Mouse (Mus musculus): ENCODE measurements at regions not wholly inside any gene's neighbourhood (a gene's known extent, or its start where the extent isn't known, plus 50 kb on each side); places are given as distances from the start of the nearest gene placed in this dataset.

DNA sequence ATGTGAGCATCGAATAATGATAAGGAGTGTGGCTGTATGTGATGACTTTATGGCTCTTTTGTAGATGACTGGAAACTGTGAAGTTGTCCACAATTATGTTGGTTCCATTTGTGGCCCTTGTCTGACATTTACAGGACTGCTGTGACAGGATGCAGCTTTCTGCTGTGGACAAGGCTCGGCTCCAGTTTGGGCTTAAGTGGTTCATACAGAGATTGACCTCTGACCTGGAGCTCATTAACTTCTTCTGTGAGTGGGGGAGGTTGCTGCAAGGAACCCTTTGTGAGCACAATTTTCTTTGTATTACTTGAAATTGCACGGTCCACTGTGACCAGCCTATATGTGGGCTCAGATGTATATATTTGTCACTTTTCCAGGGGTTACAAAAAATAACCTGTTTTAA, 403.5 kb downstream of the Cmpk2 start:
- Histone ChIP-seq H3K27ac (no peak overlapping the region), H3K36me3 (no peaks in the 10 kb centered on the region), H3K4me1 (no peaks in the 10 kb centered on the region), H3K27me3 (no peaks in the 10 kb centered on the region), H3K9me3 (no peaks in the 10 kb centered on the region), H3K9ac (no peak overlapping the region), H3K4me3 (no peak overlapping the region), H3K4me2 (no peak overlapping the region)
- WGBS: 28% methylated on average over 3 of the region's 3 CpGs
- ATAC-seq (ENCODE audit: insufficient number of reproducible peaks, low FRiP score, low TSS enrichment, low read depth): no peak

DNA sequence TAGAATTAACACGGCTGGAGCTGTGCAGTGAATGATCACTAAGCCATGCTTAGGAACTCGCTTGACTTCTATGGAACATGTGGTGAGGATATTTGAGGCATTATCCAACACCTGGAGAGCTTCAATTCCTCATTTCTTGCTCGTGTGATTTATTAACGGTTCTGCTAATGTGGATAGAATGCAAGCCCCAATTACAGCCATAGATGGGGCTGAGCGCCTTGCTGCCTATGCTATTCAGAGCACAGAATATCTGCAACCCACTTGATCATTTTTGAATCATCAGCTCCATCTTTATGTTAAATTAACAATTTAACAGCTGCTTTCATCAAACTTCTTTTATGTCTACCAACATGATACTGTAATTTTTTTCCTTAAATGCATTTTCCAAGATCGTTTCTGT, 398.7 kb downstream of the Cmpk2 start:
- H3K9ac ChIP-seq: no peak overlapping the region
- no peak overlapping the region for H3K27ac ChIP-seq
- no peak overlapping the region for H3K4me2 ChIP-seq
- H3K36me3 ChIP-seq: no peaks in the 10 kb centered on the region
- H3K9me3 ChIP-seq: no peaks in the 10 kb centered on the region
- ATAC-seq (ENCODE audit: insufficient number of reproducible peaks, low FRiP score, low TSS enrichment, low read depth): no peak
- H3K4me1 ChIP-seq: no peaks in the 10 kb centered on the region
- 55% methylated on average over 6 of the region's 6 CpGs for WGBS
- H3K4me3 ChIP-seq: no peak overlapping the region
- no peaks in the 10 kb centered on the region for H3K27me3 ChIP-seq

DNA sequence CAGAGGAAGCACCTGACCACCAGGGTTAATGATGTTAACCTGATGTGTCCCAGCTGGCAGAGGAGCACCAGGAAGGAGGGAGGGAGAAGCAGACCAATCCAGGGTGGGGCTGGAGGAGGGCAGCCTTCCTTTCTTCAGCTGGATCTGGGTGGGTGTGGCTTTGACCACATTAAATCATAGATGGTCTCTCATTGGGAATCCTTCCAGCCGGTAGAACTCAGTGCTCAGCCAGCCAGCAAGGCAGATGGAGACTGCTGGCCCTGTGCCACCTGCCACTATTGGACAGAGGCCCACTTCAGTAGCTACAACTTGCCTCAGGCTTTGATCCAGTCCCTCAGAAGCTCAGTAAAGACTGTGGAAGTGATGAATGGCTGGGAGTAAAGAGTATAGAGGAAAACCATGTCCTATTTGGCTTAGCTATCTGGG, 386.1 kb downstream of the Cmpk2 start:
- H3K9ac ChIP-seq: no peak overlapping the region
- no peaks in the 10 kb centered on the region for H3K27me3 ChIP-seq
- H3K27ac ChIP-seq: no peak overlapping the region
- 0 out of 2 replicates have a peak, but pooled peaks cover 6% of the 10 kb centered on the region for H3K4me1 ChIP-seq
- no peak overlapping the region for H3K4me3 ChIP-seq
- 6% methylated on average over 1 of the region's 1 CpGs for WGBS
- no peak overlapping the region for H3K4me2 ChIP-seq
- no peak for ATAC-seq (ENCODE audit: insufficient number of reproducible peaks, low FRiP score, low TSS enrichment, low read depth)
- H3K36me3 ChIP-seq: no peaks in the 10 kb centered on the region
- no peaks in the 10 kb centered on the region for H3K9me3 ChIP-seq

DNA sequence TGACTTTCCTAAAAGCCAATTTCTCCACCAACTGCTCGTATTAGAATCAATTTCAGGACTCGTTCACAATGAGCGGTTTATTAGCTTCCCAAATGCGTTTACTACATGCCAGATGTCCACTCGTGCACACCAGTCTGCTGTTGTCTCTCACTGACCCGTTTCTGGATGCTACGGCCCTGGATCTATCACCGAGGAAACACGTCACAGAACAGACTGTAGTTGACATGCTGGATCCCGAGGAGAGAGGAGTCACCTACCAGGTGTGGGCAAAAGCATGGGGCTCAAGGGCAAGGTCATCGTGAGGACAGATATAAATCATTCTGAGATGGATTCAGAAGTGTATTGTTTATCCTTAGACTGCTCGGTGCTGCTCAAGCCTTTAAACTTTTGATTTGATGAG, 375.9 kb downstream of the Cmpk2 start:
- Histone ChIP-seq H3K4me1 (no peaks in the 10 kb centered on the region), H3K27ac (no peak overlapping the region), H3K4me2 (no peak overlapping the region), H3K36me3 (no peaks in the 10 kb centered on the region), H3K4me3 (no peak overlapping the region), H3K9ac (no peak overlapping the region), H3K9me3 (no peaks in the 10 kb centered on the region), H3K27me3 (no peaks in the 10 kb centered on the region)
- ATAC-seq (ENCODE audit: insufficient number of reproducible peaks, low FRiP score, low TSS enrichment, low read depth): no peak
- 47% methylated on average over 12 of the region's 12 CpGs for WGBS

DNA sequence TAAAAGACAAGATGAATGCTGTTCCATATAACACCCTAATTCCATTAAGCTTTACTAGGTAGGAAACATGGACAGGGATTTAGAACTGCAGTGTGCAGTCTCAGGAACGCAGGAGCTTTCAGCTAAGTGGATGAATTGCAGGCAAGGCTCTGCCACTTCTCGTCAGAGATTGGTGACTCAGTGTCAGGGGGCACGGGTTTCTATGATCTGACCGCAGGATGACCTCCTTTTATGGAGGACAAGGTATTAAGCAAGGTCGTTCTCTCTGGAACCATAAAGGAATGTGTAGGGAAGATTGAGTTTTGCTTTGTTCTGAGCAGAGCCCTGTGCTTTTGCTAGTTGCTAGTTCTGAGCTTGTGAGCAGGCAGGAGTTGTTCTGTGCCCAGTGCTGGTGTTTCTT, 373.7 kb downstream of the Cmpk2 start:
- no peaks in the 10 kb centered on the region for H3K9me3 ChIP-seq
- no peaks in the 10 kb centered on the region for H3K27me3 ChIP-seq
- WGBS: 12% methylated on average over 5 of the region's 5 CpGs
- H3K27ac ChIP-seq: no peak overlapping the region
- no peak for ATAC-seq (ENCODE audit: insufficient number of reproducible peaks, low FRiP score, low TSS enrichment, low read depth)
- no peaks in the 10 kb centered on the region for H3K4me1 ChIP-seq
- no peaks in the 10 kb centered on the region for H3K36me3 ChIP-seq
- no peak overlapping the region for H3K9ac ChIP-seq
- H3K4me2 ChIP-seq: no peak overlapping the region
- no peak overlapping the region for H3K4me3 ChIP-seq

DNA sequence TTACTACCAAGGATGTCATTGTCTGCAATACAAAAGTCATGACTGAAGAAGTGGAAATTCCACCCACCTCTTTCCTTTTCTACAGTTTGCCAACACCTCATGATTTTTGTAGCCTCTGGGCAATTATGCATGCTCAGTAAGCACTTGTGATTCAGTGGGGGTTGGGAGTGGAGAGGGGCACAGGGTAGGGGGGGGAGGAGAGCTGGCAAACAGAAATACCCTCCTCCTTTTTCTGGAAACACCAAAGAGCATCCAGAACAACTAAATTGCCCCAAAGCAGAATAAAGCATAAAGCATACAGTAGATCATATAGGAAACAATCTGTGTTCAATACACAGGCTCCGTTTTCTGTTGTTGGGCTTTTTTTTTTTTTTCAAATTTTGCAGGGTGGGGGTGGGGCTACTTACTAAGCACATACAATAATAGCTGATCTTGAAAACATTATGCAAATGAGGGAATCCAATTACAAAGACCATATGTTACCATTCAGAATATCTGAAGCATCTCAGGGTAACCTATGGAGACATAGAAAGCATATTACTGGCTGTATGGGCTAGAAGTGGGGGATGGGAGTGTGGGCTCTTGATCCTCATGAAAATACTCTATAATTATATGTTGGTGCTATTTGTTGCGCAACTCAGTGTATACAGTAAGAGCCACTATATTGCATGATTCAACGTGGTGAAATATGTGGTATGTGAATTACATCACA, 352.4 kb downstream of the Cmpk2 start:
- H3K4me1 ChIP-seq: peaks cover 2% of the 10 kb centered on the region; the same call in 1 of the 2 replicates
- no peaks in the 10 kb centered on the region for H3K27me3 ChIP-seq
- no peak overlapping the region for H3K4me3 ChIP-seq
- H3K27ac ChIP-seq: no peak overlapping the region
- ATAC-seq (ENCODE audit: insufficient number of reproducible peaks, low FRiP score, low TSS enrichment, low read depth): no peak
- H3K4me2 ChIP-seq: no peak overlapping the region
- H3K9me3 ChIP-seq: no peaks in the 10 kb centered on the region
- no peak overlapping the region for H3K9ac ChIP-seq
- H3K36me3 ChIP-seq: no peaks in the 10 kb centered on the region
- WGBS: 42% methylated on average over 3 of the region's 3 CpGs

DNA sequence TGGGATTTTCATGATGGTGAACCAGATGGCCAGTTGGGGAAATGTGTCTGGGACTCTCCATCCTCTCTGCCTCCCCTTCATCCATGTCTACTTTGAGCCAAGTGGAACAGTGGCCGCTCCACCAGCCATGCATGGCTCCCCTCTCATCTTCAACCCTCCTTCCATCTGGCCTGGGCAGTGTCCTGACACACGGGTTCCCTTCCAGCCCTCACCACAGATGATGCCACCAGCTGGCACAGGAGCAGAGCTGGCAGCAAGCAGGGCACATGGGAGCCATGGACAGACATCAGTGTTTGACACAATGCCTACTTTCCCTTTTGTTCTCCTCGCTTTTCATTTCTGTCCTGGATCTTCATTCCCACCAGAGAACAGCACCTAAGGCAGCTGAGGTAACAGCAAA, 348.9 kb downstream of the Cmpk2 start:
- H3K9ac ChIP-seq: no peak overlapping the region
- peaks cover 2% of the 10 kb centered on the region; the same call in 1 of the 2 replicates for H3K4me1 ChIP-seq
- H3K4me2 ChIP-seq: no peak overlapping the region
- H3K4me3 ChIP-seq: no peak overlapping the region
- H3K36me3 ChIP-seq: no peaks in the 10 kb centered on the region
- H3K27me3 ChIP-seq: no peaks in the 10 kb centered on the region
- H3K27ac ChIP-seq: no peak overlapping the region
- 89% methylated on average over 3 of the region's 3 CpGs for WGBS
- no peaks in the 10 kb centered on the region for H3K9me3 ChIP-seq
- no peak for ATAC-seq (ENCODE audit: insufficient number of reproducible peaks, low FRiP score, low TSS enrichment, low read depth)

DNA sequence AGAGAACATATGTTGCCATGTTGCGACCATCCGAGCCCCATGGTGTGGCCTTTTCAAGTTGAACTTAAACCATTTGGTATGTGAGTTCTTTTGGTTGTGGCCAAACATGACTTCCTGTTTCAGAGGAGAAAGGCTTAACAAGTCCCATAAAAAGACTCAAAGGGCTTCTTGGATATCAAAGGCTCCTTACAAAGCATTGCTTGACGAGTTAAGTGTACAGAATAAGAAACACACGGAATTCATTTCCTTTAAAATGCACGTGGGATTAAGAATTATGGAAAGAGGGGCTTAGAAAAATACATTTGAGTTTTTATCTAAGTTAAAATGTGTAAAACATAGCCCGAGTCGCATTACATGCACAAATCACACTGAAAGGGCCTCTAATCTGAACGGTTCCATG, 346.8 kb downstream of the Cmpk2 start:
- H3K36me3 ChIP-seq: no peaks in the 10 kb centered on the region
- H3K4me2 ChIP-seq: no peak overlapping the region
- H3K9ac ChIP-seq: no peak overlapping the region
- 27% methylated on average over 8 of the region's 8 CpGs for WGBS
- ATAC-seq (ENCODE audit: insufficient number of reproducible peaks, low FRiP score, low TSS enrichment, low read depth): no peak
- H3K4me3 ChIP-seq: no peak overlapping the region
- peaks cover 9% of the 10 kb centered on the region; the same call in 1 of the 2 replicates for H3K4me1 ChIP-seq
- H3K27me3 ChIP-seq: no peaks in the 10 kb centered on the region
- H3K27ac ChIP-seq: no peak overlapping the region
- H3K9me3 ChIP-seq: no peaks in the 10 kb centered on the region

DNA sequence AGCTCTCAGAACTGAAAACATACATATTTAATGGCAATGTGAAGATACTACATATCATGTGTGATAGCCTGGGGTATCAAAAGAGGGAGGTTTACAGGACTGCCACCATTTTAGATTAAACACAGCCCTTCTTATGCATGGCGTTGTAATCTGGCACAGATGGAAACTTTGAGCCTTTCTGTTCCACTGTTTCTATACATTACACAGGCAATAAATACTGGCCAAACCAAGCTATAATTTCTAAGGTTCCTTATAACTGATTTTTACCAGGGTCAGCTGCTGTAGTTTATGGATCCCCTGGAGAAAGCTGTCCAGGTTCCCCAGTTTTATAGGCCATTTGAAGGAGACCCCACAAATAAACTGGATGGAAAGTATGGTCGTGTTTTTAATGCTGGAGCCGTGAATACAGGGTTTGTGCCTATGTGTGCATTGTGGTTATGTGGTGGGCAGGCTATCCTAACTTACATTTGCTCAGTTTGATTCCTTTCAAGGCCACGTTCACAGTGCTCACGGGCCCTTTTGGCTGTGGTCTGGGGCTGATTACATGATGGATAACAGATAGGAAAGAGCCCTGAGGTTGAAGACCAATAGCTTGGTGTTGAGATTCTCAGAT, 341.7 kb downstream of the Cmpk2 start:
- Histone ChIP-seq H3K9ac (no peak overlapping the region), H3K4me1 (peaks cover 20% of the 10 kb centered on the region), H3K27me3 (no peaks in the 10 kb centered on the region), H3K27ac (no peak overlapping the region), H3K36me3 (no peaks in the 10 kb centered on the region), H3K9me3 (no peaks in the 10 kb centered on the region), H3K4me3 (no peak overlapping the region), H3K4me2 (no peak overlapping the region)
- ATAC-seq (ENCODE audit: insufficient number of reproducible peaks, low FRiP score, low TSS enrichment, low read depth): peak; percentile 44; the same call in 1 of the 2 replicates
- WGBS: 29% methylated on average over 5 of the region's 5 CpGs

DNA sequence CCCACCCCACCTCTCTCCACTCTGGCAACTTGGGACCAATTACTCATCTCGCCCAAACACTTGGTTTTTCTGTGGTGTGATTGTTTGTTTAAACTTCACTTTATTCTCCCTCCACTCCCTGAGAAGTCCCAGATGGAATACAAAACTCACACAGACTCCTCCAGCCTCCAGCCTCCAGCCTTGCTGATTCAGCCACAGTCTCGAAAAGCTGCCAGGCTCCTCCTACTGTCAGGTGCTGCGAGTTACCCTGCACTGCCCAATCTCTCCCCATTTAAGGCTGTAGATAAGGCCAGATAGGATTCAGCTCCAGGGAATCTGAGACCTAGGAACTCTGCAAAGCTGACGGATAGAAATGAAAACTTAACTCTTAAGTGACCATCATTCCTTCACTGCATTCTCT, 340.7 kb downstream of the Cmpk2 start:
- Histone ChIP-seq H3K27ac (no peak overlapping the region), H3K9me3 (no peaks in the 10 kb centered on the region), H3K4me3 (no peak overlapping the region), H3K4me1 (peaks cover 20% of the 10 kb centered on the region), H3K4me2 (no peak overlapping the region), H3K9ac (no peak overlapping the region), H3K36me3 (no peaks in the 10 kb centered on the region), H3K27me3 (no peaks in the 10 kb centered on the region)
- WGBS: 5% methylated on average over 4 of the region's 4 CpGs
- no peak for ATAC-seq (ENCODE audit: insufficient number of reproducible peaks, low FRiP score, low TSS enrichment, low read depth)

DNA sequence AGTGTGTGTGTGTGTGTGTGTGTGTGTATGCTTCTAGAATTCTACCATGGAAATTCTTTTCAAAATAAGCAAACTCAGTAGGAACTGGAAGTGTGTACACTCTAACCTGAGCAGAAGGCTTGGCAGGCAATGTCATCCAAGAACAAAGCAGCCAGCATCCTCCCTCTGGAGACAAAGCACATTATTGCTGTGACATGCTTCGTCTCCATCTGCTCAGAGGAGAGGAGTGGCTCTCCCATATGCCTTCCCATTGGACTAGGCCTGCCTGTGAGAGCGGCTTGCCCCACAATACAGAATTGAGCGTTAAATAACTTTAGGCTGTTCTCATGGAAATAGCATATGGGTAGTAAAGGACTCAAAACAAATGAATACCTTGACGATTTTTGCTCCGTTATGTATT, 333.5 kb downstream of the Cmpk2 start:
- ATAC-seq (ENCODE audit: insufficient number of reproducible peaks, low FRiP score, low TSS enrichment, low read depth): no peak
- Histone ChIP-seq H3K9me3 (no peaks in the 10 kb centered on the region), H3K36me3 (no peaks in the 10 kb centered on the region), H3K4me3 (no peak overlapping the region), H3K9ac (no peak overlapping the region), H3K4me1 (no peaks in the 10 kb centered on the region), H3K27me3 (no peaks in the 10 kb centered on the region), H3K27ac (no peak overlapping the region), H3K4me2 (no peak overlapping the region)
- WGBS: 56% methylated on average over 5 of the region's 5 CpGs

DNA sequence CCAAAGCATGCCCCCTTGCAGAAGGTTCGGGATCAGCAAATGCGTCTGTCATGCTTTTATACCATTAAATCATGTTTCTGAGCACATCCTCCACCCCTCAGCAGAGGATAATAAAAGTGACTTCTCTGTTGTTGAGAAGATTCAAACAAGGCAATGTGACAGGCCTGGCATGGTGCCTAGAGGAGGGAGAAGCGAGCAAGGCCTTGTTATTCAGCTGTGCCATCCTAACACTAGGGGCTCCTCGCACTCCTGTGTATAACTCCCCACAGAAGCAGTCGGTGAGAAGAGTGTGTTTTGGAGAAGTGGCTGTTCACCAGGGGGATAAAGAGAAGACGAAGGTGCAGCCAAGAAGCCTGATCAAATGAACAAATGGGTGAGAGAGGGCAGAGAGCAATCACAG, 330.3 kb downstream of the Cmpk2 start:
- H3K27me3 ChIP-seq: no peaks in the 10 kb centered on the region
- ATAC-seq (ENCODE audit: insufficient number of reproducible peaks, low FRiP score, low TSS enrichment, low read depth): no peak
- 68% methylated on average over 6 of the region's 6 CpGs for WGBS

More for the DNA sequence above, 330.3 kb downstream of the Cmpk2 start:
- Histone ChIP-seq H3K4me2 (no peak overlapping the region), H3K4me3 (no peak overlapping the region), H3K36me3 (no peaks in the 10 kb centered on the region), H3K9me3 (no peaks in the 10 kb centered on the region), H3K9ac (no peak overlapping the region), H3K27ac (no peak overlapping the region), H3K4me1 (no peaks in the 10 kb centered on the region)

Measured in limb, embryonic 15.5 days (tissue).